Mouse (Mus musculus) cerebellum, postnatal 4 days (tissue): ENCODE measurements at regions not wholly inside any gene's neighbourhood (a gene's known extent, or its start where the extent isn't known, plus 50 kb on each side); places are given as distances from the start of the nearest gene placed in this dataset.
"Not testable (repeated sequence)": the region's sequence is repeated elsewhere in the genome, so short reads cannot be mapped to it uniquely, and the experiment has no call there.

Experiments
- DNase-seq, 2 experiments: peaks; one replicate each; pipeline ENCODE4 v3.0.0; 2022; ENCODE audit warnings: low spot score in 2 of 2, mixed read lengths in 1 of 2

DNA sequence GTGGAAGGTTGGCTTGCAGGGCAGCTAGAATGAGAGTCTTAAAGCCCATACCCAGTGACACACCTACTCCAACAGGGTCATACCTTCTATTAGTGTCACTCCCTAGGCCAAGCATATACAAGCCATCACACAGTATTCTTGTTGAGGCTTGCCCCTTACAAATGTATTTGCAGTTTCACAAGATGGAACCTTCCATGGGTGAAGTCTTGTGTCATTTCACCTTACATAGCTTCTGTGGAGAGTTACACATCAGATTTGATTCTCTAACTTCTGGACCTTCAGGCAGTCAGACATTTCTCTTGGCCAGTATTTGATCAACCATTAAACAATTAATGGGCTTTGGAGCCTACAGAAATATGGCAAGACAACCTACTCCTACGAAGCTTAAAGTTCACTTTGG, 210.6 kb upstream of the Tbl1xr1 start:
- no peak for DNase-seq

DNA sequence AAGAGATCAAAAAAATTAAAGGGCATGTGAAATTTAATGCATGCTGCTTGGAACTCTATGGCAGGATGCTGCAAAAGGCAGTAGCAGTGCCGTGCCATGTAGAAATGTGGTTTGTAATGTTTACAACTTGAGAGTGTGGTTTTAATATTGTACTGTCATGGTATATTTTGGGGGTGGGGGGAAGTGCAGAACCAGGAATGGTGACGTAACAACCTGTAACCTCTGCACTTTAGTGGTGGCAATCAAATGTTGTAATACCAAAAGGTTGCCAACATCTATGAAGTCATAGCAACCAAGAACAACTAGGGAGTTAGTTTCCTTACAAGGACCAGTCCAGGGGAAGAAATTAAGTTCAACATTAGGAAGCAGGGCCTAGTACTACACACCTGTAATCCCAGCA, 198.1 kb upstream of the Tbl1xr1 start:
- DNase-seq, result no peak

DNA sequence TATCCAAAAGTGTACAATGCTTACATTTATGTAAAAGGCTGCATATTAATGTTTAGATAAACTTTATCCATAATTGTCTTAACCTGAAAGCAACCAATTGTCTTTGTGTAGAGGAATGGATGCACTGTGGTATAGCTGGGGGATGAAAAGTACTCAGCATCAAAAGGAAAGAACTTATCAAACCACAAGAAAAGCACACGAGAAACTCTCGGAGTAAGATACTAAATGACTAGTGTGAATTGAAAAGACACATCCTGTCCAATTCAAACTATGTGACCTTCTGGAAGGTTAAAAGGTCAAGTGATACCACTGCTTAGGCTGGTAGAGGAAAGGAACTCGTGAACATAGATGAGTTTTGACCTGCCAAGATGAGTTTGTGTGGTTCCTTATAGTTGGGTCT, 192.2 kb upstream of the Tbl1xr1 start:
- DNase-seq, result no peak

GRCm38 (mm10) chr3:21888710-21889109, 187.7 kb upstream of the Tbl1xr1 start:
- DNase-seq, result no peak

GRCm38 (mm10) chr3:21891819-21892480, 184.5 kb upstream of the Tbl1xr1 start:
- DNase-seq, result no peak

GRCm38 (mm10) chr3:21892864-21893404, 183.5 kb upstream of the Tbl1xr1 start:
- DNase-seq, result no peak

DNA sequence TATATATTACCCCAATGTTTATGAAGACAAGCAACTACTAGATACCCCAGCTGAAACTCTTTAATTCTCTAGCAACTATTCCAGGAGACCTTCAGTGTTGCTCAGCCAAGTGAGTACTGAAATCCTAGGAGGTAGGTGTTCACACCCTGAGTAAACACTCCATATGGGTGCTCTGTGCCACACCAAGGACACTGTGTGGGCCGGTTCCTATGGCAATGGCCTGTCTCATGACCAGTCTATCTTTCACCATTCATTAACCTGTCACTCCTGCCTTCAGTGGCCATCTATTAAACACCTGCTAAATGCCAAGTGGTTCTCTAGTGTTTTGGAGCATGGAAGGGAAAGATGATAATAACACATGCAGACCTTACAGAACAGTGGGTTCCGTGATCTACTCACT, 180.9 kb upstream of the Tbl1xr1 start:
- DNase-seq, result no peak

GRCm38 (mm10) chr3:21898241-21898640, 178.2 kb upstream of the Tbl1xr1 start:
- DNase-seq, result no peak

- no peak for DNase-seq
These were observed 170.9 kb upstream of the Tbl1xr1 start for GRCm38 (mm10) chr3:21905384-21906073.

GRCm38 (mm10) chr3:21908828-21909227, 167.6 kb upstream of the Tbl1xr1 start:
- no peak for DNase-seq

DNA sequence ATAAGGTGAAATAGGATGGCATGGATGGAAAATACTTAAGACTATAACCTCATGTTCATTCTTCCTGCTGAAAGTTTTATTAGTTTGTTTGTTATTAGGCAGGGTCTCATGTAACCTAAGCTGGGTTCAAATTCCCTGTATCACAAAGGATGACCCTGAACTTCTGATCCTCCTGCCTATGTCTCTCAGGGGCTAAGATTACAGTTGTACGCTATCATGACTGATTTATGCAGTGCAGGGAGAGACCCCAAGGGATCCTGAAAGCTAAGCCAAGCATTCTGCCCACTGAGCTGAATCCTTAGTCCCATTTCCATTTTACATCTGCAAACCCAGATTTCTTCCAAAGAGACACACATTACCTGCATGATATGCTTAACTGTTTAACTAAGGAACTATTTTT, 166.4 kb upstream of the Tbl1xr1 start:
- no peak for DNase-seq

DNA sequence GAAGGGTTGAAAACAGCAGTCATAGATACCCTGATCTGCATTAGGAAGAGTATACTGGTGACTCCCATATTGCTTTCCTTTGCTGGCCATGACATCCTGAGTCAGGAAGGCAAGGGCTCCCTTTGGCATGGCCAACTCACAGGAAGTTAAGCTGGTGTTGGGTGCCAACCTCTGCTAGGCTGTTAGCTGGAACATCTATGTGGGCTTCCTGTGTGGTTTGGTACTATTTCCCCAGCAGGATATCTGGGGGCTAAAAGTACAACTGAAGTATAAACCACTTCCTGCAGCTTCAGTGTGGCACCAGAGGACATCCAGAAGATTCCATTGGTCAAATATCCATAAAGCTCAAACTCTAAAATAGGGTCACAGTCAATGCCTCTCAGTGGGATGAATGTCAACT, 165.4 kb upstream of the Tbl1xr1 start:
- DNase-seq, result no peak

GRCm38 (mm10) chr3:21917228-21917910, 159.1 kb upstream of the Tbl1xr1 start:
- no peak for DNase-seq

GRCm38 (mm10) chr3:21918431-21918830, 158.0 kb upstream of the Tbl1xr1 start:
- no peak for DNase-seq

- no peak for DNase-seq
These were observed 156.5 kb upstream of the Tbl1xr1 start for GRCm38 (mm10) chr3:21919931-21920330.

GRCm38 (mm10) chr3:21931951-21932350, 144.5 kb upstream of the Tbl1xr1 start:
- DNase-seq, result no peak

GRCm38 (mm10) chr3:21932696-21933095, 143.8 kb upstream of the Tbl1xr1 start:
- not testable (repeated sequence) for DNase-seq

DNA sequence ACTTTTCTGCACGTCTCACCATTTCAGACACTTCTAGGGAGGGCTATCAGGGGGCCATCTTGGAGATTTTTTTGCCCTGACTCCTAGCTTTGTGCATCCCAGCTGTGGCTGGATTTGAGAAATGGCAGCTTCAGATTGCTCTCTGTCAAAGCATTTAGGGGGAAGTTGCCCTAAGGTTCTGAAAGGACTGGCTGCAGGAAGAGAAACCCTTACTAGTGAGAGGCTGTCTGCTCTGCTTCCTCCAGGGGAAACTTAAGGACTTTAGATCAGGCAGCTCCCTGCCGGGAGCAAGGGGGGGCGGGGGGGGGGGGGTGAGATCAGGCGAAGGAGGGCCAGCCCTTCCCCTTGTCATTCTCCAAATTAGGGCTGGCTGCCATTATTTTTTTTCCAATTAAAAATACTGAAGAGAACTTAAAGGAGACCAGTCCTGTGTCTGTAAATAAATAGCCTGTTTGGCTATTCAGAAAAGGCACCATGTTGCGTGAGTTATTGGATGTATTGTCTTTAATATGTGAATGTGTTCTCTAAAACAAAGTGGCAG, 141.7 kb upstream of the Tbl1xr1 start:
- no peak for DNase-seq

- DNase-seq, result peak; percentile 93 to 99
These were observed 140.7 kb upstream of the Tbl1xr1 start for GRCm38 (mm10) chr3:21935571-21936261.

GRCm38 (mm10) chr3:21936262-21936603, 140.2 kb upstream of the Tbl1xr1 start:
- no peak for DNase-seq

GRCm38 (mm10) chr3:21936616-21937015, 139.8 kb upstream of the Tbl1xr1 start:
- DNase-seq, result no peak
